Mouse (Mus musculus): ENCODE measurements around the gene Nolc1.

GRCm38 (mm10) chr19:46060845-46061244 lies 14.8 kb upstream of the Nolc1 start:
- TF ChIP-seq CTCF (IDR thresholded peaks at IDR 0.05; ENCODE audit: borderline replicate concordance, insufficient read depth, low read length) (no peak), POLR2A (IDR thresholded peaks at IDR 0.05; ENCODE audit: low read depth, low read length) (no peak)
